In genomic region chr16:23243726-23244425, GRCm38 (mm10) we compare ENCODE assay signal across 14 mouse cellular contexts. TPM values are rescaled to one million over a fixed set of nuclear protein-coding genes. Genes with fewer than 3 reads are reported as not detected.
DNase-seq lines count a peak whose midpoint lies in the region.
"Had no signal": no experiment of that assay in that cellular context is flagged by ENCODE, and none has a peak within 500 bp of the region (broad histone marks: within the 10 kb centered on the region; RNA-seq: fewer than 3 reads in every experiment).

No protein-coding gene starts in this region.

- peak; percentile 52 to 79 for DNase-seq in adrenal gland, adult (ENCODE audit: inconsistent age in 2 of 2, low spot score in 1 of 2)
- DNase-seq in adrenal gland, adult 18-20 months (ENCODE audit: low spot score in 2 of 2) = no peak
- peak; percentile 31 to 39 for DNase-seq in adrenal gland, postnatal 36 days
- DNase-seq in adrenal gland, adult 8-10 months = no peak
- peak; percentile 72 for DNase-seq in retina, postnatal 1 day
- DNase-seq in urinary bladder, postnatal 4 days (ENCODE audit: low spot score in 2 of 2) = no peak
- DNase-seq: adrenal gland, postnatal 10 days; B cell, adult 2 months; cerebellum, adult 11-12 months; cerebellum, adult 2 months; cerebellum, adult 9-10 months; cerebellum, postnatal 10 days; cerebellum, postnatal 25 days; forebrain, postnatal 0 days had no signal

RNA-seq across cellular contexts. Expression of gene St6gal1, which starts 19.3 kb away (rescaled TPM):
- 10 to 100 TPM; 21.8 to 35.6 TPM for total RNA-seq in adrenal gland, adult 18-20 months (2021)
- total RNA-seq in adrenal gland, postnatal 36 days (2021) = 10 to 100 TPM; 45.5 to 49.5 TPM
- total RNA-seq in adrenal gland, adult 8-10 months (2022) = 10 to 100 TPM; 36.7 to 55.6 (median 44.3) TPM

Comparison
In these comparisons a context has a peak if more than half of its experiments do, and no peak if none do; other contexts are left out.
1. DNase-seq: peak in adrenal gland, adult (2 of 2), adrenal gland, postnatal 36 days (2 of 2) and retina, postnatal 1 day (single experiment); none in adrenal gland, adult 18-20 months (0 of 2), adrenal gland, adult 8-10 months (single experiment) and urinary bladder, postnatal 4 days (0 of 2).